Mouse (Mus musculus): ENCODE data around the gene B3galt4. TPM values are rescaled to one million over a fixed set of nuclear protein-coding genes. Genes with fewer than 3 reads are reported as not detected.
A peak's percentile ranks its signal among the peaks of the same experiment; 100 is the strongest.
"Not testable (repeated sequence)": the region's sequence is repeated elsewhere in the genome, so short reads cannot be mapped to it uniquely, and the experiment has no call there.

The B3galt4 gene
- polyA plus RNA-seq, 1 experiment from 2014 or later, result 2.9 TPM

DNA sequence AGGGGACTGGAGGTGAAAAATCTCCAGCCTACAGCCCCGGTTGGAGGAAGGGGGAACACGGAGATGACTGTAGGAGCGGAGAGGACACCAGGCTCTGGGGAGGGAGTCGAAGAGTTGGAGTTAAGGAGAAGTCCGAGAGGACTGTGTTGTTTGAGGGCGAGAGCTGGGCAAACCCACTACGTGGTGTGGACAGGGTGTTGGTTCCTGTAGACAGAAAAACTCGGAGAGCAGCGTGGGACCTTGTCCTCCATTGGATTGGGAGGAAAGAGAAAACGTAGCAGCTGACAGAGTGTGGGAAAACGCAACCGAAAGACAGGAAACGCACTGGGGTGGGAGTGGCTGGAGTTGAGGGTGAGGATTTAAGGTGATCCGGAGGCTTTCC is 41.4 kb downstream of the B3galt4 start:
- H3K4me2 ChIP-seq (ENCODE audit: low read depth, low read length), result peak overlapping the region; percentile 69
- peak; percentile 47 for DNase-seq (ENCODE audit: low spot score)
- no peaks in the 10 kb centered on the region for H3K4me1 ChIP-seq (ENCODE audit: control insufficient read depth, insufficient read depth, low read length)
- ATAC-seq (replicated peaks; ENCODE audit: insufficient number of reproducible peaks, low FRiP score, low TSS enrichment, low read depth), result 0 out of 2 replicates have a peak, but pooled peaks have one; percentile 2
- 1% methylated on average over 14 of the region's 14 CpGs for WGBS
- H3K27me3 ChIP-seq (ENCODE audit: control insufficient read depth, insufficient read depth, low read length), result no peaks in the 10 kb centered on the region; the same call in 1 of the 2 replicates
- H3K27ac ChIP-seq (replicated peaks; ENCODE audit: low read depth, low read length), result peak overlapping the region; percentile 78
- H3K4me3 ChIP-seq (ENCODE audit: low read depth, low read length), result peak overlapping the region; percentile 87
- H3K9me3 ChIP-seq (replicated peaks; ENCODE audit: control insufficient read depth, low read length), result no peaks in the 10 kb centered on the region
- peaks cover 23% of the 10 kb centered on the region for H3K36me3 ChIP-seq (replicated peaks; ENCODE audit: control insufficient read depth, insufficient read depth, low read depth, low read length)
- peak overlapping the region; percentile 89 for H3K9ac ChIP-seq (replicated peaks; ENCODE audit: low read length)

DNA sequence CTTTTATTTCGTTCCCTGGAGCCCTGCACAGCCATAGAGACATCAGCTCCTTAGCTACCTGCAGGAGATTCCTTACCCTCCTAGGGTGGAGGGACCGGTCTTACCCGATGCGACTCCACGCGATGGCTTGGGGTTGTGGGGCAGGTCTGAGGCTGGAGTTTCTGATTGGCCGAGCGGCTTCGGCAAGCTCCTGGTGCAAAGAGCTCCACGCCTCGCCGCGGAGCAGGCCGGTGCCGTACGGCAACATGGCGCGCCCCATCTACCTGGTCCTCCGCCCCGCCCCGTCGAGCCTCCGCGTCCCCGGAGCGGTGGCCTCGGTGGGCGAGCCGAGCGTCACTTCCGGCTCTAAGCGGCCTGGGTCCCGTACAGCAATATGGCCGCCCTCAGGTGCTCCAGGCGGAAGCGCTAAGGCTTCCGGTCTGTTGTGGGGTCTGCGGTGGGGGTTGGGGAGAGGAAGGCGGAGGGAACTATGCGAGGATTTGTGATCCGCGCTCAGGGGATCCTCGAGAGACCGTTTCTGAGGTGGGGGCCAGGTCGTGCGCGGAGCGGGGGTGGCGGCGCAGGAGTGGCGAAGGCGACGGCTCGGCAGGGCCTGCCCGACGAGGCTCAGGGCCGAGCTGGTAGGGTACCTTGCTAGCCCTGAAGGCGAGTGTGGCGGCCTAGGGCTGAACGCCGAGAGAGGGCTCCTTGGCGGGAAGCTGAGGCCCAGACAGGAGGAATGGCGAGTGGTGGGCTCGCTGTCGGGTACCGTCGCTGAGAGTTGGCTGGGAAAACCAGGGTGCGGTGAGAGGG is 42.0 kb downstream of the B3galt4 start, which contains the start of gene Daxx:
Gene Daxx (plus strand): TSS at position 338 of the 792 bp plus-strand sequence.
- DNase-seq (ENCODE audit: low spot score), result peak; percentile 99
- Histone ChIP-seq H3K4me2 (ENCODE audit: low read depth, low read length) (peak within 1 kb of the TSS; percentile 95), H3K4me3 (ENCODE audit: low read depth, low read length) (peak within 1 kb of the TSS; percentile 87), H3K9ac (replicated peaks; ENCODE audit: low read length) (peak within 1 kb of the TSS; percentile 89), H3K27me3 (ENCODE audit: control insufficient read depth, insufficient read depth, low read length) (no peaks in the 10 kb centered on the region; the same call in 1 of the 2 replicates), H3K4me1 (ENCODE audit: control insufficient read depth, insufficient read depth, low read length) (no peaks in the 10 kb centered on the region), H3K36me3 (replicated peaks; ENCODE audit: control insufficient read depth, insufficient read depth, low read depth, low read length) (peaks cover 23% of the 10 kb centered on the region), H3K27ac (replicated peaks; ENCODE audit: low read depth, low read length) (peak within 1 kb of the TSS; percentile 79), H3K9me3 (replicated peaks; ENCODE audit: control insufficient read depth, low read length) (no peaks in the 10 kb centered on the region)
- WGBS, result under 1% methylated on average over 68 of the region's 68 CpGs
- peak; percentile 96 for ATAC-seq (replicated peaks; ENCODE audit: insufficient number of reproducible peaks, low FRiP score, low TSS enrichment, low read depth)

DNA sequence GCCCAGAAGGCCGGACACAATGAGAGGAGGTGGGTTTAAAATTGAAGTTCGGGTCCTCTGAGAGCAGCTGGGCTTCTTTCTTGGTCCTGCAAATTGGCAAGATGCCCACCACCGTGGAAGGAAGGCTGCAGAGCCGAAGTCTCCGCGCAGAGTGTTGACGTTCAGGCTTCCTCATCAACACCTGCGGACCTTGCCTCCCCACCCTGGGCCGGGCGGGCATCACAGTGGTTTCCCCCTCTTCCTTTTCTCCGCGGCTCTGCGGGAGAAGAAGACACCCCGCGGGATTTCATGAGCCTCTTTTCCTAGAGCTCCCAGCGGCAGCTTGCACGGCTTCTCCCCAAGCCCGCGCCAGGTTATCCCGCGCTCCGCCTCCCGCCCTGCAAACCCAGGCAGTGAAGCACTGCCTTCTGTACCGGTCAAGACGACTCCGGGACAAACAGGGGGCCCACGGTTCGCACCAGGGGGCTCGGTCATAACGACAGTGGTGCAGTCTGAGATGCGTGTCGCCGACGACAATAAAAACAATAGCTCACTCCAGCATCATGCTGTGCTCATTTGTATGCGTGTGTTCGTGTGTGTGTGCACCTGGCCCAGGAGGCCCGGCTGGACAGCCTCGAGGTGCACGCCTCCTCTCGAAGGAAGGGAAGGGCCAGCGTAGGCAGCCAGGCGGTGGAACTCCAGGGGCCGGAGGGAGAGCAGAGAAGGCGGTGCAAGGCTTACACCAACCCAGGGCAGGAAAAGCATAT is 42.8 kb downstream of the B3galt4 start:
- under 1% methylated on average over 43 of the region's 44 CpGs for WGBS
- H3K36me3 ChIP-seq (replicated peaks; ENCODE audit: control insufficient read depth, insufficient read depth, low read depth, low read length), result peaks cover 16% of the 10 kb centered on the region
- ATAC-seq (replicated peaks; ENCODE audit: insufficient number of reproducible peaks, low FRiP score, low TSS enrichment, low read depth) (peak; percentile 16; the same call in 1 of the 2 replicates), DNase-seq (ENCODE audit: low spot score) (peak; percentile 49)
- peak overlapping the region; percentile 80 for H3K9ac ChIP-seq (replicated peaks; ENCODE audit: low read length)
- no peaks in the 10 kb centered on the region; the same call in 1 of the 2 replicates for H3K27me3 ChIP-seq (ENCODE audit: control insufficient read depth, insufficient read depth, low read length)
- H3K27ac ChIP-seq (replicated peaks; ENCODE audit: low read depth, low read length), result peak overlapping the region; percentile 79
- H3K4me2 ChIP-seq (ENCODE audit: low read depth, low read length), result peak overlapping the region; percentile 95
- H3K4me3 ChIP-seq (ENCODE audit: low read depth, low read length), result peak overlapping the region; percentile 87
- no peaks in the 10 kb centered on the region for H3K9me3 ChIP-seq (replicated peaks; ENCODE audit: control insufficient read depth, low read length)
- H3K4me1 ChIP-seq (ENCODE audit: control insufficient read depth, insufficient read depth, low read length), result no peaks in the 10 kb centered on the region

DNA sequence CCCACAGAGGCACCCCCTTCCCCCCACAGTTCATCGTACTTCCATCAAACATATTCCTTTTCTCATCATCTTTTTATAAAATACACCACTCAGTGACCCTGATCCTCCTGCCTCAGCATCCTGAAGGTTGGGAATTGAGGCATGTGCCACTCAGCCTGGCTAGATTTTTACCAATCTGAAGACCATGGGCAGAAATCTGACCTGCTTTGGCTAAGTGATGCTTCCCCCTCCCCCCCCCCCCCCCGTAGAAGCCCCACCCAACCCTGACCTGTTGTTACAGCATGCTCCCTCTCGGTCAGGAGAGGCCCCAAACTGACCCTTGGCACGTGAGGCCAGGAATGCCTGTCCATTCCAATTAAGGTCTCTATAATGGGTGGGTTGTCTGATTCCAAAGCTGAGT is 46.5 kb downstream of the B3galt4 start, which contains the start of gene Platr17:
Gene Platr17 (plus strand): TSS at position 301 of the 400 bp plus-strand sequence.
- not testable (repeated sequence) for H3K4me3 ChIP-seq (ENCODE audit: low read depth, low read length); H3K4me1 ChIP-seq (ENCODE audit: control insufficient read depth, insufficient read depth, low read length); H3K27ac ChIP-seq (replicated peaks; ENCODE audit: low read depth, low read length); H3K4me2 ChIP-seq (ENCODE audit: low read depth, low read length); H3K36me3 ChIP-seq (replicated peaks; ENCODE audit: control insufficient read depth, insufficient read depth, low read depth, low read length); H3K27me3 ChIP-seq (ENCODE audit: control insufficient read depth, insufficient read depth, low read length); H3K9ac ChIP-seq (replicated peaks; ENCODE audit: low read length); ATAC-seq (replicated peaks; ENCODE audit: insufficient number of reproducible peaks, low FRiP score, low TSS enrichment, low read depth); DNase-seq (ENCODE audit: low spot score); H3K9me3 ChIP-seq (replicated peaks; ENCODE audit: control insufficient read depth, low read length)
- 23% methylated on average over 4 of the region's 4 CpGs for WGBS

DNA sequence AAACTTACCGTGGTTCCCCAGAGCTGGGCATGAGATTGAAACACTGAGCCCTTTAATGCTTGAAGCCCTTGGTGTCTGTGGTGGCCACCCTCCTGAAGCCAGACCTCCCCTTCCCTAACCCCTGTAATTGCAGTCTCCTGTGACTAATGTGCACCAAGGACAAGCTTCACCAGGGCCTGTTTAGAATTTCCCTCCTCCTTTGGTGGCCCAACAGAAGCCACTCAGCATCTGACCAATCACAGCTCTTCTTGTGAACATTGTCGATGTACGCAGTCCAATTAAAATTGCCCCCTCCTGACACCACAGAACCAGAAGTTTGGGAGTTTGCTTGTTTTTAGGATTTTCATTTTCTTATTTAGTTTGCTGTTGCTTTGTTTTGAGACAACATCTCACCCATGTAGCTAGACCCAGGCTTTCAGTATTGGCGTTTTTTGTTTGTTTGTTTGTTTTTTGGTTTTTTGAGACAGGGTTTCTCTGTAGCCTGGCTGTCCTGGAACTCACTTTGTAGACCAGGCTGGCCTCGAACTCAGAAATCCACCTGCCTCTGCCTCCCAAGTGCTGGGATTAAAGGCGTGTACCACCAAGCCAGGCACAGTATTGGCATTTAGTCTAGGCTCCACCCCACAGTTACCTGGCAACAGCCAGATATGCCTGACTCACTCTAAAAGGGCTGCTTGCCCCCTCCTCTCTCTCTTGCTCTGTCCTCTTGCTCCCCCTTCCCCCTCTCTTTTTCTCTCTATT is 47.2 kb downstream of the B3galt4 start:
- H3K9me3 ChIP-seq (replicated peaks; ENCODE audit: control insufficient read depth, low read length); H3K4me1 ChIP-seq (ENCODE audit: control insufficient read depth, insufficient read depth, low read length); H3K4me3 ChIP-seq (ENCODE audit: low read depth, low read length); H3K27ac ChIP-seq (replicated peaks; ENCODE audit: low read depth, low read length); DNase-seq (ENCODE audit: low spot score); ATAC-seq (replicated peaks; ENCODE audit: insufficient number of reproducible peaks, low FRiP score, low TSS enrichment, low read depth); H3K9ac ChIP-seq (replicated peaks; ENCODE audit: low read length); H3K36me3 ChIP-seq (replicated peaks; ENCODE audit: control insufficient read depth, insufficient read depth, low read depth, low read length); H3K27me3 ChIP-seq (ENCODE audit: control insufficient read depth, insufficient read depth, low read length); H3K4me2 ChIP-seq (ENCODE audit: low read depth, low read length): not testable (repeated sequence)
- whole genome bisulfite sequencing, result 68% methylated on average over 6 of the region's 6 CpGs

DNA sequence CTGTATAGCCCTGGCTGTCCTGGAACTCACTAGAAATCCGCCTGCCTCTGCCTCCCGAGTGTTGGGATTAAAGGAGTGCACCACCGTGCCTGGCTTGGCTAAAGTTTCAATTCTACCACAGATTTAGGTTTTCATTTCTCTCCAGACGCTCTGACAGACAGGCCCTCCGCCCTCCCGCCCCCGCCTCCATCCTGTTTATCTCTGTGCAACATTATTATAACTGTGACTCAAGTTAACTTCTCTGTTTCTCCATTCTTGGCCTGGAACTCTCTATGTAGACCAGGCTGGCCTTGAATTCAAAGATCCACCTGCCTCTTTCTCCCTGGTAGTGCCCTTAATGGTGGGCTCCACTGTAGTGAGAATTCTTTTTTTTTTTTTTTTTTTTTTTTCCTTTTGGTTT is 48.8 kb downstream of the B3galt4 start:
- Histone ChIP-seq H3K4me3 (ENCODE audit: low read depth, low read length) (no peak overlapping the region), H3K4me1 (ENCODE audit: control insufficient read depth, insufficient read depth, low read length) (no peaks in the 10 kb centered on the region), H3K9ac (replicated peaks; ENCODE audit: low read length) (no peak overlapping the region), H3K36me3 (replicated peaks; ENCODE audit: control insufficient read depth, insufficient read depth, low read depth, low read length) (no peaks in the 10 kb centered on the region), H3K9me3 (replicated peaks; ENCODE audit: control insufficient read depth, low read length) (no peaks in the 10 kb centered on the region), H3K4me2 (ENCODE audit: low read depth, low read length) (no peak overlapping the region), H3K27ac (replicated peaks; ENCODE audit: low read depth, low read length) (no peak overlapping the region), H3K27me3 (ENCODE audit: control insufficient read depth, insufficient read depth, low read length) (no peaks in the 10 kb centered on the region; the same call in 1 of the 2 replicates)
- 78% methylated on average over 7 of the region's 7 CpGs for WGBS
- ATAC-seq (replicated peaks; ENCODE audit: insufficient number of reproducible peaks, low FRiP score, low TSS enrichment, low read depth) (no peak), DNase-seq (ENCODE audit: low spot score) (no peak)

DNA sequence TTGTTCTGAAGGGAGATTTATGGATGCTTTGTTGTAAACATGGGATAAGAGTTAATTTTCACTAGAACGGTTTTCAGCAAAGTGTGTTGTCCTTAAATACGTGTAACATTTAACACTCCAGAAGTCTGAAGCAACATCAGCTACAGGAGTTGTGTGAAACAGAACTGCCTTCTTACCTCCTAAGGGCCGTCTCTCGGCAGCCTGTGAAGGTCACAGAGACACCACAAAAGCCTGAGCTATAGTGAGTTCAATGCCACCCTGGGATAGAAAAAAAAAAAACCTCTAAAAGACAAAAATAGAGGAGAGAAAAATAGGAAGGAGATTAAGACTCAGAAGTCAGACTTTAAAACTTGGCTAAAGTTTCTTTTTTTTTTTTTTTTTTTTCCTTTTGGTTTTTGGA is 49.2 kb downstream of the B3galt4 start:
- Histone ChIP-seq H3K27ac (replicated peaks; ENCODE audit: low read depth, low read length) (no peak overlapping the region), H3K27me3 (ENCODE audit: control insufficient read depth, insufficient read depth, low read length) (no peaks in the 10 kb centered on the region; the same call in 1 of the 2 replicates), H3K9ac (replicated peaks; ENCODE audit: low read length) (no peak overlapping the region), H3K4me2 (ENCODE audit: low read depth, low read length) (no peak overlapping the region), H3K4me3 (ENCODE audit: low read depth, low read length) (no peak overlapping the region), H3K9me3 (replicated peaks; ENCODE audit: control insufficient read depth, low read length) (no peaks in the 10 kb centered on the region), H3K4me1 (ENCODE audit: control insufficient read depth, insufficient read depth, low read length) (no peaks in the 10 kb centered on the region), H3K36me3 (replicated peaks; ENCODE audit: control insufficient read depth, insufficient read depth, low read depth, low read length) (no peaks in the 10 kb centered on the region)
- ATAC-seq (replicated peaks; ENCODE audit: insufficient number of reproducible peaks, low FRiP score, low TSS enrichment, low read depth), result no peak
- DNase-seq (ENCODE audit: low spot score), result no peak
- 85% methylated on average over 4 of the region's 4 CpGs for WGBS

Data from embryonic facial prominence, embryonic 11.5 days (tissue).